Mouse (Mus musculus) cerebellum, postnatal 36 days (tissue): ENCODE measurements at regions not wholly inside any gene's neighbourhood (a gene's known extent, or its start where the extent isn't known, plus 50 kb on each side); places are given as distances from the start of the nearest gene placed in this dataset.

ENCODE experiments used
- DNase-seq, 2 experiments: peaks; one replicate each; pipeline ENCODE4 v3.0.0; 2021 to 2022; ENCODE audit warnings: mixed read lengths in 2 of 2

DNA sequence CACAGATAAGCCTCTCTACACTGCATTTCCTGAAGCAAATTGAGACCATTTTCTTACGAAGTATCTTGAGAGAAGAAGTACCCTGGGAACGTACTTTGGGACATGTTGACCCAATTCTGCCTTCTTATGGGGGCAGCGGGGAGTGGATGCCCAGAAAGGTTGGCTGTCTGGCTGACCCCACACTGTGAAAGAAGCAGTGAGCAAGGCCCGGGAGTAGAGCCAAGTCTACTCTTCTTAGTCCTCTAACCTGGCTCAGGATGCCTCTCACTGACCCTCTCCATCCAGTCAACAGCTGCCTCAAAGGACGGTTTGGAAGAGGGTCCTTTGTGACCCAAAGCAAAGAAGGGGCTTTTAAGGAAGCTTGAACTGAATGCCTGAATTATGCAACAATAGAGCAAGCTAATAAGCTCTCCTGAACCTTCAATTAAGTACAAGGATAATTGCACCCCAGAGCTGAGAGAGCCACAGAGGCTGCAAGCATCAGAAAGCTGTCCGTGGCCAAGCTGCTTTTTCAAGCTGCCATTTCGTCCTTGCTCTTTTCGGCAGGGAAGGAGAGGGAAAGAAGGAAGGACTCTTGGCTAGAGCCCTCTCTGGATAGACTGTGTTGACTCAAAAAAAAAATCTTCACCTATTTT lies 70.3 kb downstream of the Pctp start:
- DNase-seq = peak; percentile 31 to 48

DNA sequence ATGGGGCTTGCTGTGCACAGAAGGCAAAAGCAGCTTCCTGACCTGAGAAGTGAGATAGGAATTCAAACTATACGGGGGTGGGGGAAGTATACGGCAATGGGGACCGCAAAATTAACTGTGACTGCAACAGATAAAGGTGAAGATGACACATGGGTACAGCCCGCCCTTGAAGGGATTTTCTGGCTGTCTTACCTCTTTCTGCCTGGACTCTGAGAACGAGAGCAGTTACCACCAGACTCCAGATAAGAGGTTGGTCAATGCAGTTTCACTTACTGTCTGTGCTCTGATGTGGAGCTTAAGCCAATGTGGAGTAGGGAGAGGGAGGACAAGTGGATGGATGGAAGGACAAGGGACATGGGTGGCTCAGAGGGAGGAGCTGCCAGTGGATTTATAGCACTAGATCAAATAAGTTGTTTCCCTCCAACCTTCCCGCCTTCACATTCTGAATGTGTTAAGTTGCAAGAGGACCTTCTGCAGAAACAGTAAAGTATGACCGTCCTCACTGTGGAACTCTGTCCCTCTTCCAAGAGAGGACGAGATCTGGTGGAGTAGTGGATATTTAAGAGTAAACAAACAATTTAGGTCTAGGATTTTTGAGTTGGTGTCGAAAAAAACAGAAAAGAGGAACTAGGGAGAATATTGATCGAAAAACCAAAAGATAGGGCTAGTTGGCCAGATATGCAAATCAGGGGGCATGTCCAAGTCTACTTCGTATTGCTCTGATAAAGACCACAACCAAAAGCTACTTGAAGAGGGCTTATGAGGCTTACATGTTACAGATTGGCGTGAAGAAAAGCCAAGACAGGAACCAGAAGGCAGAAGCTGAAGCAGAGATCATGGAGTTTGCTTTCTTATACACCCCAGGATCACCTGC lies 73.3 kb downstream of the Pctp start:
- DNase-seq = no peak

DNA sequence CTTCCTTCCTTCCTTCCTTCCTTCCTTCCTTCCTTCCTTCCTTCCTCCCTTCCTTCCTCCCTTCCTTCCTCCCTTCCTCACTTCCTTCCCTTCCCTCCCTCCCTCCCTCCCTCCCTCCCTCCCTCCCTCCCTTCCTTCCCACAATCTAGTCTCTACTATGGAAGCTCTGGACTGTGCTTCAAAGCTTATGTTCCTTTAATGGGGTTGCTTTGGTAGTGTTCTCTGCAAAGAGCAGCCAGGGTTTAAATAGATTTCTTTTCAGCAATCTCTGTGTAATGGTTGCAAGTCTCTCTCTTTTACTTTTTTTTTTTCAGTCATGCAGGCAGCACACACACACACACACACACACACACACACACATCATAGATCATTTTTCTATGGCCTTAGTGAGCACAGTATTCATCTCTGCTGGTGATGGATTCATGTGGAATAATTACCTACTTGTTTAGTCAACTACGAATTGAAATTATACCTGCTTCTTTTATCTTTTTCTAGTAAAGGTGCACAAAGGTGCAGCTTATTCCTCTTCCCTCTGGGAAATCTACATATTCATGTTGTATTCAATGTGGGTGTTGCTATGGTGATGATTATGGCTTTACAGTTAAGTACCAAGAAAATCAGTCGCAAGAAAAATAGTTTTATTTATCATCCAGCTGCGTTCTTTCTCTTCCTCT lies 75.1 kb downstream of the Pctp start:
- no peak for DNase-seq

- DNase-seq = no peak
Observed at GRCm38 (mm10) chr11:89922551-89922950, 80.1 kb downstream of the Pctp start.

DNA sequence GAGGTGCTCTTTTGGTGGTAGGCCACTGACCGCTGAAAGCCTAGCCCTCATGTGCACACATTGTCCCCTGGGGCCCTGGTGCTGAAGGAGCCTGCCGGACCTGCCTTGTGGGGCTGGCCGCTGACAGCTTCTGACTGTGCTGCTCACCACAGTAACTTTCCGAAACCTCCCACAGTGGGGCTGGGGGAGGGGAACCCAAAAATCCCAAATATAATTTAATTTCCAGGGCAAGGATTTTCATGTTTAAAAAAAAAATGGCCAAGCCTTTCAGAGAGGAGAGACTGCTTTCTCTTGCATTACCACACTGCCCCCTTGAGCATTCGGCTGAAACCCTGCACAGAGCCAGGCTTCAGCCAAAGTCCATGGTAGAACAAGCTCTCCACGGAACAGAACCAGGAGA lies 81.5 kb downstream of the Pctp start:
- DNase-seq = peak; percentile 12 to 13

DNA sequence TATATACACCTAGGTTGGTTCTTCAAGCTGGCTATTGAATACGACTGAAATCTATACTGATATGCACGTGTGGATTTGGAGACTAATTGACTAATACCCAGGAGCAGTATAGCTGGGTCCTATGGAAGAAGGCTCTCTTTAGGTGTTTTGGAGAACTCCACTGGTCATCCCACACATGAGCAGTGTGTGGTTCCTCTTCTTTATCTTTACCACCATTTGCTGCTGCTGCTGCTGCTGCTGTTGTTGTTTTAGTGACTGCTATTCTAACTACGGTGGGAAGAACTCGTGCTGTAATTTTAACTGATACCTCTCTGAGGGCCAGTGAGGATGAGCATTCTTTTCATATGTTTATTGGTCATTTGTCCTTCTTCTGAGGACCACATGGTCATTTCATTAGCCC lies 86.9 kb downstream of the Pctp start:
- no peak for DNase-seq

DNA sequence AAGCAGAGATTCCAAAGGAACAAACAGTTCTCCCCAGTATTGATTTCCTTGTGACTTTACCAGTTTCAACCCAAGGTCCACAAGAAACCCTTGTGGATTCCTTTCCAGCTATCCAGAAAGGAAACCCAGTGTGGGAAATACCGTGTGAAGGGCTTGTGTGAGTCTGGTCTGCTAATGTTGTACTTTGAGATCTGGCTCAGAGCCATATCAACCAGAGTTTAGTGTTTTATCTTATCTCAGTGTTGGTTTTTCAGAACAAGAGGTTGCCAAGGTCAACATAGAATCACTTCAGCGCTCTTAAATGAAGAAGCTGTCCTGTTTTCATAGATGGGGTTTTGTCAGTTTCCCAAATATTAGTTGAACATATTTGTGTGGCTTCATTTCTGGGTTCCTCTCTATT lies 88.1 kb downstream of the Pctp start:
- no peak for DNase-seq

GRCm38 (mm10) chr11:89901241-89901740 lies 101.4 kb downstream of the Pctp start:
- no peak for DNase-seq

DNA sequence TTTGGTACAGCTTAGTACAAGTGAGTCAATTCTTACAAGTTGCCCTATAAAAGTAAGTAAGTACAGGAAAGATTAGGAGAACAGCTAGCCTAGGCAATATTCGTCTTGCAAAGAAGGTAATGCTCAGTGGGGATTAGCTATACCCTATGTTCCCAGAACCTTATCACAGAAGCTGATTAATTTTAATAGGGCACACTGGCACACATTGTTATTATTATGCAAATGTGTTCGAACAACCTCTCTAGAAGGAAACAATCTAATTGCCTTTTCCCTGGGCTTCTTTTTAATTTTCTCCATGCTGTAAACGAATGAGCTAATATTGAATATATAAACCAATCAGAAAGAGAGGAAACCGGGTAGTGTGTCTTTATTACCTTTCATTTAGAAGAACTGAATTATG lies 104.2 kb downstream of the Pctp start:
- no peak for DNase-seq

- no peak for DNase-seq
Observed at GRCm38 (mm10) chr11:89896854-89897253, 105.8 kb downstream of the Pctp start.

DNA sequence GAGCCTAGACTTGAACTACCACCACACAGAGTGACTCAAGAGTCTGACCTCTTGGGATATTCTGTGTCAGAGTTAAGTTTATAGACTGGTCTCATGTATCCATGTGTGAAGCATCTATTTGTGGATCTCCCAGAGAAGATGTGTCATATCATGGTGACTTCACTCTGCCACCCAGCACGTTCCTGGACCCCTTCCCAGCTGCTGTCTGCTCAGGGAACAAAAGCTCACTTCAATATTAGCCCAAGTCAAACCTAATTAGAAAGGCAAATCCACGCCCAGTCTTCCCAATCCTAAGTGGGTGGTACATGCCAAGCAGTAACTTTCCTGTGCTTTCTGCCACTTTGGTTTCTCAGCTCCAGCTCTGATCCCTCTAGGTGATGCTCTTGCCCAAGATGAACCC lies 94.1 kb upstream of the Ankfn1 start:
- peak; percentile 3 to 7 for DNase-seq

DNA sequence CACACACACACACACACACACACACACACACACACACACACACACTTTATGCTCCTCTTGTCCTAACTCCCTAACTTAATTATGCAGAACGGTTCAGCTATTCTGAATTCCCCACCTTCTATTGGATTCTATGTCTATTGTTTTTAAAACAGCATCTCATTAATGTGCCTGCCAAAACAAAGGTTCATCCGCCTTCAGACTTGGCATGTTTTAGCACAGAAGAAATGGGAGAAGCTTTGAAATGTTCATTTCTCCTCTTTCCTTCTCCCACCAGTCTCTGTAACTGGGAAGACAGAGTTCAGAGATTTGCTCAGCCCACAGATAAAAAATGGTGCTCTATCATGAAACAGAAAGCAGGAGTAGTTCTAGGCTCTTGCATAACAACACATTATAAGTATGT lies 90.1 kb upstream of the Ankfn1 start:
- no peak for DNase-seq

- no peak for DNase-seq
Observed at GRCm38 (mm10) chr11:89856184-89856769, 78.8 kb upstream of the Ankfn1 start.

DNA sequence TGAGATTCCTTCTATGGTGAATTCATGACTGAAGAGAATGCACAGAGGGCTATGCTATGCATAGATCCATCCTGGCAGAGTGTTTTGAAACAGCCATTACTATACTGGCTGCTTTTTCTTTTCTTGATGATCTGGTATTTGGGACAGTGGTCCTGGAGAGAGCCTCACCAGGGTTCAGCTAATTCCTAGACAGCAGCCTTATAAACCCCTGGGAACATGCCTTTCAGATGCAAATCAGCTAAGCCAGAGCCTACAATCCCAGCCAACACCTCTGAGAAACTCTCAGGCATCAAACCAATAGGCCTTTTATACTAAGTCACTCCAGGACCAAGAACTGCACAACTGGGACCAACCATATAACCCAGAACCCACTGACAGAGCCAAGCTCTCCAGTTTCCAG lies 64.4 kb upstream of the Ankfn1 start:
- no peak for DNase-seq

GRCm38 (mm10) chr11:89839671-89840327 lies 62.3 kb upstream of the Ankfn1 start:
- peak in 1 of 2 experiments; percentile 2 for DNase-seq

GRCm38 (mm10) chr11:89837995-89838394 lies 60.5 kb upstream of the Ankfn1 start:
- DNase-seq = no peak

- DNase-seq = no peak
Observed at GRCm38 (mm10) chr11:89836897-89837296, 59.4 kb upstream of the Ankfn1 start.

DNA sequence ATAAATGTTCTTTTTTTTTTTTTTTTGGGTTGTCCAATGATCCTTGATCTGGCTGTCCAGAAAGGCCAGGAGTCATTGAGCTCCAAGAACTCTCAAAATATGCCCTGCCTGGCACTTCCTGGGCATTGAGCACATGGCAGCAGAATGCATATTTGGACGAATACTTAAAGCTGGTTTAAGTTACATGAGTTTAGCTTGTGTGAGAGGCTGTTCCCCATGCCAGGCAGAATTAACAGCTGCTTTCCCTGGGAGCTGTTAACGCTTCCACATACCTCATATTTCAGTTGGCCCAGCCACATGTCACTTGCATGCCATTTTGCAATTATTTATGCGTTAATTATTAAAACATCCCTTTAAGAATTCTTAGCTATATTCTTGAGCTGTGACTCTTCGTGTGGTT lies 56.6 kb upstream of the Ankfn1 start:
- DNase-seq = no peak

GRCm38 (mm10) chr11:89831577-89832110 lies 54.2 kb upstream of the Ankfn1 start:
- DNase-seq = no peak
